Mouse (Mus musculus): Measurements from ENCODE around the gene Btbd17. TPM values are rescaled to one million over a fixed set of nuclear protein-coding genes. Genes with fewer than 3 reads are reported as not detected.
A peak's percentile ranks its signal among the peaks of the same experiment; 100 is the strongest.

The Btbd17 gene
- polyA plus RNA-seq, 1 experiment from 2014 or later = 20.4 TPM

DNA sequence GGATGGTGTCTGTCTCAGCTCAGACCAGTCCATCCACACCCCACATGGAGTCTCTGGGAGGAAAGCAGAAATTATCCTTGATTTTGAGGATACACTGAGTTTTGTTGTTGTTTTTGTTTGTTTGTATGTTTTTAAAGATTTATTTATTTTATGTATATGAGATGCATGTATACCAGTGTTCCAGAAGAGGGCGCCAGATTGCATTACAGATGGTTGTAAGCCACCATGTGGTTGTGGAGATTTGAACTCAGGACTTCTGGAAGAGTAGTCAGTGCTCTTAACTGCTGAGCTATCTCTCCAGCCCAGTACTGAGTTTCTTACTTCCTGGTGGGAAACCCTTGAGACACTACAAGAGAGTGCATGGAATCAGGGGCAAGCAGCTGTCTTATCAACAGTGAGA, 13.6 kb upstream of the Btbd17 start:
- Histone ChIP-seq H3K27ac (ENCODE audit: low read depth, low read length) (no peak overlapping the region), H3K9me3 (ENCODE audit: control insufficient read depth, low read length) (no peaks in the 10 kb centered on the region), H3K4me3 (ENCODE audit: low read depth, low read length) (no peak overlapping the region), H3K4me2 (ENCODE audit: low read depth, low read length) (no peak overlapping the region), H3K9ac (replicated peaks; ENCODE audit: low read depth, low read length) (no peak overlapping the region), H3K4me1 (ENCODE audit: control insufficient read depth, insufficient read depth, low read length) (0 out of 2 replicates have a peak, but pooled peaks cover 3% of the 10 kb centered on the region), H3K36me3 (ENCODE audit: control insufficient read depth, insufficient read depth, low read length) (no peaks in the 10 kb centered on the region), H3K27me3 (ENCODE audit: control insufficient read depth, insufficient read depth, low read length) (no peaks in the 10 kb centered on the region)
- no peak for ATAC-seq (ENCODE audit: low read depth)
- WGBS = 88% methylated on average over 1 of the region's 1 CpGs

DNA sequence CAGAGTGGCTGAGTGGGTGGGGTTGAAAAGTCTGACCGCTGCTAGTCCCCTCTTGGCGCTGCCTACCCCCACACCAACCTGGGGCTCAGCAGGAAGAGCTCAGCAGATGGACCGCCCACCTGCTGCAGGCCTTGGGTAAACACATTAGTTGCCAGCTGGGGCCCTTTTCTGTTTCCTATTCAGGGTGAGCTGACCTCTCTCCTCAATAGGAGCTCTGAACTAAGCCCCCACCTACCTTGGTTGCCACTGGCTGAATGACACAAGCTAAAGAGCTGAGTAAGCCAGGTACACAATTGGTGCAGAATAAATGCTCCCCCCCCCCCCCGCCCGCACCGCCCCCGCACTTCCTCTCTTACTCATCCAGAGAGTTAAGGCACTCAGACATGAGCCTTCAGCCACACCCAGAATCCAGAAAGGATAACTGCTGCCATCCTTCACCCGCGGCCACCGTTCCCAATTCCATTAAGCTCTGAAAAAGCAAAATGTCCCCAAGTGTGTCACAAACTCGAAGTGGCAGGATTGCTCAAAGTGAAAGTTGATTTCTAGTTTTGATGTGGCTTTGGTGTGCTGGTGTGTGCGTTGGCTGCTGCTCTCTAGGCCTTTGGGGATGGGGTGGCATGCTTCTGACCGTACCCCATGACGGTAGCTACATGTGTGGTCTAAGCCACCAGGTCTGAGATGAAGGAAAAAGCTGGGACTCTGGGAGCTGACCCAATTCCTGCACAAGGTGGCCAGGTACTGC, 12.1 kb upstream of the Btbd17 start:
- Histone ChIP-seq H3K4me1 (ENCODE audit: control insufficient read depth, insufficient read depth, low read length) (0 out of 2 replicates have a peak, but pooled peaks cover 6% of the 10 kb centered on the region), H3K27me3 (ENCODE audit: control insufficient read depth, insufficient read depth, low read length) (no peaks in the 10 kb centered on the region), H3K9me3 (ENCODE audit: control insufficient read depth, low read length) (no peaks in the 10 kb centered on the region), H3K9ac (replicated peaks; ENCODE audit: low read depth, low read length) (no peak overlapping the region), H3K4me3 (ENCODE audit: low read depth, low read length) (no peak overlapping the region), H3K36me3 (ENCODE audit: control insufficient read depth, insufficient read depth, low read length) (no peaks in the 10 kb centered on the region), H3K4me2 (ENCODE audit: low read depth, low read length) (no peak overlapping the region), H3K27ac (ENCODE audit: low read depth, low read length) (no peak overlapping the region)
- WGBS = 24% methylated on average over 14 of the region's 14 CpGs
- 0 out of 2 replicates have a peak, but pooled peaks have one; percentile 16 for ATAC-seq (ENCODE audit: low read depth)

DNA sequence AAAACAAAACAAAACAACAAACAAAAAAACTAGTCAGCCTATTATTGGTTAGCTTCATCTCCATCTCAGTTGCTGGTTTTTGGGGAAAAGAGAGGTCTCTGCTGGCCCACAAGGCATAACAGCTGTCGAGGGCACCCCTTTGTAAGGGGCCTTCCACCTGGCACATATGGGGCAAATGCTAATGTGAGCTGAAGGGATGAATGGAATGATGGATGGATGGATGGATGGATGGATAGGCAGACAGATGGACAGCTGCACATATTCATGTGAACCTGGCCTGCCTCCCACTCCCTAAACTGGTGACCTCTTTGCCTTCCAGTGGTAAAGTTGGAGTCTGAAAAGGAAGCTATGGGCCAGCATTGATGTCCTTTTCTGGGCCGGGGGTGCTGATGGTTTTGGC, 11.3 kb upstream of the Btbd17 start:
- no peak overlapping the region for H3K27ac ChIP-seq (ENCODE audit: low read depth, low read length)
- H3K9ac ChIP-seq (replicated peaks; ENCODE audit: low read depth, low read length) = no peak overlapping the region
- no peaks in the 10 kb centered on the region for H3K36me3 ChIP-seq (ENCODE audit: control insufficient read depth, insufficient read depth, low read length)
- 0 out of 2 replicates have a peak, but pooled peaks cover 6% of the 10 kb centered on the region for H3K4me1 ChIP-seq (ENCODE audit: control insufficient read depth, insufficient read depth, low read length)
- 28% methylated on average over 2 of the region's 2 CpGs for WGBS
- H3K27me3 ChIP-seq (ENCODE audit: control insufficient read depth, insufficient read depth, low read length) = no peaks in the 10 kb centered on the region
- H3K4me3 ChIP-seq (ENCODE audit: low read depth, low read length) = no peak overlapping the region
- H3K4me2 ChIP-seq (ENCODE audit: low read depth, low read length) = no peak overlapping the region
- no peak for ATAC-seq (ENCODE audit: low read depth)
- no peaks in the 10 kb centered on the region for H3K9me3 ChIP-seq (ENCODE audit: control insufficient read depth, low read length)

DNA sequence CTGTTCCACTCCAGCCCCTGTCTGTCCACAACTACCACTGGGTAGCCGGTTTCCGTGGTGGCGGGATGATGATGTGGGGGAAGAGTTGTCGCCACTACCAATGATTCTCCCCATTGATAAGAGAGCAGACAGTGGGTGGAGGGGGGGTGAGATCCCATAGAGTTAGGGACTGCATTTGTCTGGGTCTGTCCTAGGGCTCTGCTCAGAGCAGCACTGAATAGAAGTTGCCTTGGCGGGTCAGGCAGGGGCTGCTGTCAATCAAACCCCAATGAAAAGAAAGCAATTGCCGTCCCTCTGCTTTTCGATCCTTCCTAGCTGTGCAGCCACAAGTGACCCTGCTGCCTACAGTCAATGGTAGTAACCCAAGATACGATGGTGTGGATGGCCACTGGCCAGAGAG, 8.2 kb upstream of the Btbd17 start:
- no peak overlapping the region for H3K4me3 ChIP-seq (ENCODE audit: low read depth, low read length)
- H3K9ac ChIP-seq (replicated peaks; ENCODE audit: low read depth, low read length) = no peak overlapping the region
- no peak overlapping the region for H3K4me2 ChIP-seq (ENCODE audit: low read depth, low read length)
- no peaks in the 10 kb centered on the region for H3K9me3 ChIP-seq (ENCODE audit: control insufficient read depth, low read length)
- WGBS = 17% methylated on average over 8 of the region's 8 CpGs
- ATAC-seq (ENCODE audit: low read depth) = 0 out of 2 replicates have a peak, but pooled peaks have one; percentile 46
- H3K4me1 ChIP-seq (ENCODE audit: control insufficient read depth, insufficient read depth, low read length) = 0 out of 2 replicates have a peak, but pooled peaks cover 6% of the 10 kb centered on the region
- H3K36me3 ChIP-seq (ENCODE audit: control insufficient read depth, insufficient read depth, low read length) = no peaks in the 10 kb centered on the region
- no peak overlapping the region for H3K27ac ChIP-seq (ENCODE audit: low read depth, low read length)
- no peaks in the 10 kb centered on the region for H3K27me3 ChIP-seq (ENCODE audit: control insufficient read depth, insufficient read depth, low read length)

DNA sequence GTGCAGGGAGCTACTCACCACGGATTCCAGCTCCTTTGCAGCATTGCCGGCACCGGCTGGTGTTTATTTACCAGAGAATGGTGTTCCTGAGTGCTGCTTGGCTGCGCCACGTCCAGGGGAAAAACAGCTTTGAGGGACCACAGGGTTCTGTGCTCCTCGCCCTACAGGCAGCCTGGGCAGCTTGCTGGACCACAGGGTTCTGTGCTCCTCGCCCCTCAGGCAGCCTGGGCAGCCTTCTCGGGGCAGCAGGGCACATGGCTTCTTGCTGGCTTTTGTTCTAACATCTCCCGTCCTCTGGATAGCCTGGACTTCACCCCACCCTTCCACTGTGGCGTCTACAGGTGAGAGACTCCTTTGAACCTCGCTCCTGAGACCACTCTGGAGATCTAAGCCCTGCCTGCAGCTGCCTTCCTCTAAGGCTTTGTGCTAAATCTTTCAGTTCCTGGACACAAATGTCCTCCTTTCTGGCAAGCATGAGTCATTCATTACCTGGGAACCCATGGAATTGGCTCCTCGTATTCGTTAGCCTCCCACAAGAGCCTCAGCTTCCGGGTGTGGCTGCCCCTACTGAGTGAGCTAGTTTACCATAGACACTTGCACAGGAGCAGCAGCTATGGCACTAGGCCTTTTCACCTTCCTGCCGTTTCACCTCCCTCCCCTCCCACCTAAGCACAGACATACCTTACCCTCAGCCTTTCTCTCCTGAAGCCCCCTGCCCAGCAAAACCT, 7.0 kb upstream of the Btbd17 start:
- no peaks in the 10 kb centered on the region for H3K9me3 ChIP-seq (ENCODE audit: control insufficient read depth, low read length)
- no peak overlapping the region for H3K4me3 ChIP-seq (ENCODE audit: low read depth, low read length)
- H3K9ac ChIP-seq (replicated peaks; ENCODE audit: low read depth, low read length) = no peak overlapping the region
- WGBS = 66% methylated on average over 15 of the region's 15 CpGs
- ATAC-seq (ENCODE audit: low read depth) = no peak
- H3K36me3 ChIP-seq (ENCODE audit: control insufficient read depth, insufficient read depth, low read length) = no peaks in the 10 kb centered on the region
- H3K4me1 ChIP-seq (ENCODE audit: control insufficient read depth, insufficient read depth, low read length) = 0 out of 2 replicates have a peak, but pooled peaks cover 6% of the 10 kb centered on the region
- no peak overlapping the region for H3K4me2 ChIP-seq (ENCODE audit: low read depth, low read length)
- H3K27ac ChIP-seq (ENCODE audit: low read depth, low read length) = no peak overlapping the region
- no peaks in the 10 kb centered on the region for H3K27me3 ChIP-seq (ENCODE audit: control insufficient read depth, insufficient read depth, low read length)

DNA sequence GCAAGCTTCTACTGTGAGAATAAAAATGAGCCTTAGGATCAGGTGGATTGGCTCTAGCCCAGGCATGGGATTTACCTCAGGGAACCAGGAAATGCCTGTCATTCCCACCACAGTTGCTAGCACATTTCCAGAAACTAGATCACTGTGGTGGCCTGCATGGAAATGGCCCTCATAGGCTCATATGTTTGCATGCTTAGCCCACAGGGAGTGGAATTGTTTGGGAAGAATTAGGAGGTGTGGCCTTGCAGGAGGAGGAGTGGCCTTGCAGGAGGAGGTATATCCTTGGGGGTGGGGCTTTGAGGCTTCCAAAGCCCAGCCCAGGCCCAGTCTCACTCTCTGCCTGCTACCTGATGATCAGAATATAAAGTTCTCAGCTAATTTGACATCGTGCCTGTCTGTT, 6.2 kb upstream of the Btbd17 start:
- H3K27ac ChIP-seq (ENCODE audit: low read depth, low read length) = no peak overlapping the region
- no peak overlapping the region for H3K4me2 ChIP-seq (ENCODE audit: low read depth, low read length)
- no peak for ATAC-seq (ENCODE audit: low read depth)
- H3K27me3 ChIP-seq (ENCODE audit: control insufficient read depth, insufficient read depth, low read length) = no peaks in the 10 kb centered on the region
- no peak overlapping the region for H3K9ac ChIP-seq (replicated peaks; ENCODE audit: low read depth, low read length)
- H3K4me3 ChIP-seq (ENCODE audit: low read depth, low read length) = no peak overlapping the region
- no peaks in the 10 kb centered on the region for H3K36me3 ChIP-seq (ENCODE audit: control insufficient read depth, insufficient read depth, low read length)
- no peaks in the 10 kb centered on the region for H3K9me3 ChIP-seq (ENCODE audit: control insufficient read depth, low read length)
- 0 out of 2 replicates have a peak, but pooled peaks cover 2% of the 10 kb centered on the region for H3K4me1 ChIP-seq (ENCODE audit: control insufficient read depth, insufficient read depth, low read length)
- 97% methylated on average over 1 of the region's 1 CpGs for WGBS

DNA sequence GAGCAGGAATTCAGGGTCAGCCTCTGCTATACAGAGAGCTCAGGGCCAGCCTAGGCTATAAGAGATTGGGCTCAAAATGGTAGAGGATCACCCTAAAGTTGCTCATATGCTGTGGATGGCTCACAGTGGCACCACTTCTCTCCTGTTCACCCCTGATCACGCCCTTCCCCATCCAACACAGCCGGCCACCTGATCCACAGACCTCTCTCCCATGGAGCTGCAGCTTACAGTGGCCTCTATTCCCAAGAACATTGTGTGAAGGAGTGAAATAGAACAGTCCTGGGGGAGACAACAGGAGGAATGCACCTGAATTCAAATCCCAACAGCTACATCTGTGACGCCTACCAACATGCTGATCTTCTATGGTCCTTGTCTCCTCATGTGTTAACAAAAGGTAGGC, 2.9 kb upstream of the Btbd17 start, which contains the start of gene Gpr142:
Gene Gpr142, plus strand, starts transcription at position 301 of the 400 bp plus-strand sequence.
- no peaks in the 10 kb centered on the region for H3K27me3 ChIP-seq (ENCODE audit: control insufficient read depth, insufficient read depth, low read length)
- 96% methylated on average over 3 of the region's 3 CpGs for WGBS

DNA sequence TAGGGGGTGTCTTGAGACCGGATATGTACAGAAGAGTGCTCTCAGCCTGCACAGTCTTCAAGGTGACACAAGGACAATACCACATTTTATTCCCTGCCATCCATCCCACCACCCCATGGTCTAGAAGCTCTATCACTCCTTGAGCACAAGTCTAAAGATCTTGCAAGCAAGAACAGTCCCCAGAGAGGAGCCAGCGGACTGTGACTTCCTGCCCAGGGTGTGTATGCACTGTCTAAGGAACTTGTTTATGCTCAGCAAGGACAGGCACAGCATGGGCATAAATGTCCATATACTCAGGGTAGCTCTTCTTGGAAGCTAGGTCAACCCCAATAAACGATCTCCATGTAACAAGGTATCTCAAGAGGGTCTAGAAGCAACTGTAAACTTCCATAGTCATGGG, 2.2 kb upstream of the Btbd17 start:
- WGBS = 91% methylated on average over 3 of the region's 3 CpGs
- ATAC-seq (ENCODE audit: low read depth) = no peak

More for the DNA sequence above, 2.9 kb upstream of the Btbd17 start, which contains the start of gene Gpr142:
- Histone ChIP-seq H3K4me1 (ENCODE audit: control insufficient read depth, insufficient read depth, low read length) (peaks cover 22% of the 10 kb centered on the region), H3K9me3 (ENCODE audit: control insufficient read depth, low read length) (no peaks in the 10 kb centered on the region), H3K9ac (replicated peaks; ENCODE audit: low read depth, low read length) (no peak within 1 kb of the TSS), H3K36me3 (ENCODE audit: control insufficient read depth, insufficient read depth, low read length) (no peaks in the 10 kb centered on the region), H3K4me2 (ENCODE audit: low read depth, low read length) (no peak within 1 kb of the TSS), H3K27ac (ENCODE audit: low read depth, low read length) (no peak within 1 kb of the TSS), H3K4me3 (ENCODE audit: low read depth, low read length) (no peak within 1 kb of the TSS)
- ATAC-seq (ENCODE audit: low read depth) = no peak

DNA sequence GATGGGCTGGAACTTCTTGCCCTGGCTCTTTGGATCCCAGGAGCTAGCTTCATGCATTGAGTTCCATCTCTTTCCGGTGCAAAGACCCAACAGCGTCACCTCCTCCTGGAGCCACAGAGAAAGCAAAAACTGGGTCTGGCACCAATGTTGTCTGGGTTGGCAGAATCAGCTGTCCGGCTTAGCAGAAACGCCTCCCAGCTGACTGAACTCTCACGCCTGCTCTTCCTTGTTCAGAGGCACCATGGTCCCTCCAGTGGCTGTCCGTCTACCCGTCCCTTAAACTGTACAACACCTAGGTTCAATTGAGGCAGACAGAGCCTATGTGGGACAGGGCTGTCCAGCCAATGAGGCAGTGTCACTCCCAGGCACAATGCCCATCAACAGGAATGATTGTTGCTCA, 1.4 kb upstream of the Btbd17 start:
- Histone ChIP-seq H3K36me3 (ENCODE audit: control insufficient read depth, insufficient read depth, low read length) (no peaks in the 10 kb centered on the region), H3K4me3 (ENCODE audit: low read depth, low read length) (no peak overlapping the region), H3K4me1 (ENCODE audit: control insufficient read depth, insufficient read depth, low read length) (peaks cover 25% of the 10 kb centered on the region), H3K4me2 (ENCODE audit: low read depth, low read length) (no peak overlapping the region), H3K27ac (ENCODE audit: low read depth, low read length) (no peak overlapping the region), H3K9me3 (ENCODE audit: control insufficient read depth, low read length) (no peaks in the 10 kb centered on the region), H3K27me3 (ENCODE audit: control insufficient read depth, insufficient read depth, low read length) (no peaks in the 10 kb centered on the region), H3K9ac (replicated peaks; ENCODE audit: low read depth, low read length) (no peak overlapping the region)
- 84% methylated on average over 7 of the region's 7 CpGs for WGBS
- no peak for ATAC-seq (ENCODE audit: low read depth)

More for the DNA sequence above, 2.2 kb upstream of the Btbd17 start:
- Histone ChIP-seq H3K9ac (replicated peaks; ENCODE audit: low read depth, low read length) (no peak overlapping the region), H3K36me3 (ENCODE audit: control insufficient read depth, insufficient read depth, low read length) (no peaks in the 10 kb centered on the region), H3K9me3 (ENCODE audit: control insufficient read depth, low read length) (no peaks in the 10 kb centered on the region), H3K4me1 (ENCODE audit: control insufficient read depth, insufficient read depth, low read length) (peaks cover 20% of the 10 kb centered on the region), H3K27me3 (ENCODE audit: control insufficient read depth, insufficient read depth, low read length) (no peaks in the 10 kb centered on the region), H3K4me3 (ENCODE audit: low read depth, low read length) (no peak overlapping the region), H3K27ac (ENCODE audit: low read depth, low read length) (no peak overlapping the region), H3K4me2 (ENCODE audit: low read depth, low read length) (no peak overlapping the region)

All from neural tube, embryonic 14.5 days (tissue).